ENCODE assay signal across 26 mouse cellular contexts in the genomic region with DNA sequence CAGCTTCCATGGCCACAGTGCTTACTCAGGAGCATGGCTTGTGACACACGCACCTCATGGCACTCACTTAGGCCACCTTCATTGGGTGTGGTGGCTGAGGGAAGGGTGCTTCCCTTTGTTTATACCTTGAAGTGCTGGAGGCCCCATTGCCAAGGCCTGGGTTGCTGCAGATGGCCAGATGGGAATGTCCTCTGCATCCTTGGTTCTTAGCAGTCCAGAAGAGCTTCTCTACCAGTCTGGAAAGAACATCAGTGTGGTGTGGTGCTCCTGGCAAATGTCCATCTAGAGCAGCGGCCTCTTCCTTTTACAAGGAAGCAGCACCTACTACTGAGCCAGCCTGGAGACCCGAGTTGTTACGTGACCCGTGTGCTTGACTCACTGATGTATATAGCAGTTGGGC.
"Had no signal": no experiment of that assay in that cellular context is flagged by ENCODE, and none has a peak within 500 bp of the region (broad histone marks: within the 10 kb centered on the region; RNA-seq: fewer than 3 reads in every experiment).

No protein-coding gene starts in this region.

- H3K4me3 ChIP-seq: embryonic facial prominence, embryonic 10.5 days; embryonic facial prominence, embryonic 12.5 days; embryonic facial prominence, embryonic 13.5 days; embryonic facial prominence, embryonic 15.5 days; erythroblast, embryonic 14.5 days; forebrain, embryonic 10.5 days; forebrain, embryonic 12.5 days; forebrain, embryonic 13.5 days; forebrain, embryonic 15.5 days; gastrocnemius, adult 2 months; heart, adult 2 months had no signal

- DNase-seq: cerebellum, adult 8-10 months; cerebellum, adult 9-10 months; cerebellum, adult 9-11 months; cerebellum, postnatal 10 days; cerebellum, postnatal 14 days; cerebellum, postnatal 25 days; cerebellum, postnatal 36 days; embryo, embryonic 11 days; forebrain, postnatal 0 days; gastrocnemius, adult 2 months; gastrocnemius, postnatal 10 days; gastrocnemius, postnatal 14 days; gastrocnemius, postnatal 25 days; gastrocnemius, postnatal 36 days had no signal

- H3K9me3 ChIP-seq: embryonic facial prominence, embryonic 10.5 days; embryonic facial prominence, embryonic 12.5 days; embryonic facial prominence, embryonic 13.5 days; embryonic facial prominence, embryonic 15.5 days; forebrain, embryonic 10.5 days; forebrain, embryonic 12.5 days; forebrain, embryonic 13.5 days; forebrain, embryonic 15.5 days had no signal

- ATAC-seq: forebrain, embryonic 13.5 days; forebrain, embryonic 14.5 days; forebrain, embryonic 15.5 days; forebrain, embryonic 16.5 days; forebrain, postnatal 0 days had no signal

- H3K4me2 ChIP-seq: embryonic facial prominence, embryonic 12.5 days; embryonic facial prominence, embryonic 13.5 days; embryonic facial prominence, embryonic 15.5 days; forebrain, embryonic 12.5 days; forebrain, embryonic 13.5 days; forebrain, embryonic 15.5 days had no signal

- H3K27ac ChIP-seq: embryonic facial prominence, embryonic 10.5 days; embryonic facial prominence, embryonic 12.5 days; embryonic facial prominence, embryonic 13.5 days; embryonic facial prominence, embryonic 15.5 days; forebrain, embryonic 10.5 days; forebrain, embryonic 12.5 days; forebrain, embryonic 13.5 days; forebrain, embryonic 15.5 days; gastrocnemius, adult 2 months; heart, adult 2 months had no signal

- H3K27me3 ChIP-seq: embryonic facial prominence, embryonic 12.5 days; embryonic facial prominence, embryonic 13.5 days; embryonic facial prominence, embryonic 15.5 days; forebrain, embryonic 12.5 days; forebrain, embryonic 13.5 days; forebrain, embryonic 15.5 days had no signal

- H3K36me3 ChIP-seq: embryonic facial prominence, embryonic 13.5 days; embryonic facial prominence, embryonic 15.5 days; forebrain, embryonic 12.5 days; forebrain, embryonic 15.5 days had no signal

- H3K9ac ChIP-seq: embryonic facial prominence, embryonic 12.5 days; embryonic facial prominence, embryonic 13.5 days; embryonic facial prominence, embryonic 15.5 days; forebrain, embryonic 12.5 days; forebrain, embryonic 13.5 days; forebrain, embryonic 15.5 days; forebrain, postnatal 0 days had no signal
